Mouse (Mus musculus) myocyte (in vitro differentiated cells): ENCODE results near the gene Cwc22. TPM values are rescaled to one million over a fixed set of nuclear protein-coding genes. Genes with fewer than 3 reads are reported as not detected.

ENCODE experiments used
- H3K27me3 ChIP-seq: one replicate; pipeline ENCODE4 v1.6.1; 2011; ENCODE audit not compliant: control insufficient read depth, insufficient read depth, insufficient read length
- H3K36me3 ChIP-seq: one replicate; pipeline ENCODE4 v1.6.1; 2011; ENCODE audit not compliant: control insufficient read depth, insufficient read depth
- H3K4me2 ChIP-seq: one replicate; pipeline ENCODE4 v1.6.1; 2011; ENCODE audit warnings: low read depth, control low read depth
- H3K4me3 ChIP-seq: one replicate; pipeline ENCODE4 v1.5.1; 2011; ENCODE audit warnings: mild to moderate bottlenecking, control low read depth, moderate library complexity
- H3K79me2 ChIP-seq: one replicate; pipeline ENCODE4 v1.6.1; 2011; ENCODE audit not compliant: control insufficient read depth, insufficient read depth
- H3ac ChIP-seq: one replicate; pipeline ENCODE4 v1.6.1; 2011; ENCODE audit not compliant: control insufficient read depth, insufficient read length
- CEBPB ChIP-seq: IDR thresholded peaks from 2 replicates; pipeline ENCODE4 v1.6.1; 2011; ENCODE audit warnings: mild to moderate bottlenecking, moderate library complexity; ENCODE audit not compliant: poor library complexity, insufficient read depth, severe bottlenecking
- E2F4 ChIP-seq: IDR thresholded peaks from one replicate; pipeline ENCODE4 v1.6.1; 2011; ENCODE audit warnings: mild to moderate bottlenecking, control low read depth, moderate library complexity; ENCODE audit not compliant: insufficient read depth
- MAX ChIP-seq: IDR thresholded peaks from one replicate; pipeline ENCODE4 v1.6.1; 2011; ENCODE audit warnings: low read depth, mild to moderate bottlenecking, control low read depth
- MYOD1 ChIP-seq, 3 experiments: IDR thresholded peaks; one replicate each; pipeline ENCODE4 v1.6.1; 2011; ENCODE audit warnings: control low read depth in 2 of 3, low read depth in 2 of 3, mild to moderate bottlenecking in 2 of 3, moderate library complexity in 1 of 3; ENCODE audit not compliant: insufficient read length in 2 of 3, control insufficient read depth in 1 of 3
- MYOG ChIP-seq, 3 experiments: IDR thresholded peaks; one replicate each; pipeline ENCODE4 v1.6.1; 2011; ENCODE audit warnings: control low read depth in 2 of 3, low read depth in 2 of 3, mild to moderate bottlenecking in 2 of 3; ENCODE audit not compliant: insufficient read length in 2 of 3, control insufficient read depth in 1 of 3, insufficient read depth in 1 of 3
- POLR2A ChIP-seq: IDR thresholded peaks from one replicate; pipeline ENCODE4 v1.6.1; 2011; ENCODE audit warnings: low read depth, mild to moderate bottlenecking, control low read depth, moderate library complexity; ENCODE audit not compliant: insufficient read length
- POLR2AphosphoS2 ChIP-seq: IDR thresholded peaks from one replicate; pipeline ENCODE4 v1.6.1; 2011; ENCODE audit warnings: low read depth, control low read depth; ENCODE audit not compliant: insufficient read length
- REST ChIP-seq: IDR thresholded peaks from one replicate; pipeline ENCODE4 v1.6.1; 2011; ENCODE audit warnings: mild to moderate bottlenecking, control low read depth, moderate library complexity; ENCODE audit not compliant: insufficient read depth, insufficient read length
- SRF ChIP-seq: IDR thresholded peaks from one replicate; pipeline ENCODE4 v1.6.1; 2011; ENCODE audit warnings: low read depth; ENCODE audit not compliant: control insufficient read depth, insufficient read length
- TCF12 ChIP-seq: IDR thresholded peaks from one replicate; pipeline ENCODE4 v1.6.1; 2011; ENCODE audit warnings: mild to moderate bottlenecking, control low read depth; ENCODE audit not compliant: poor library complexity, insufficient read depth, severe bottlenecking
- TCF3 ChIP-seq: IDR thresholded peaks from one replicate; pipeline ENCODE4 v1.6.1; 2011; ENCODE audit warnings: low read depth, control low read depth; ENCODE audit not compliant: insufficient read length
- USF1 ChIP-seq: IDR thresholded peaks from one replicate; pipeline ENCODE4 v1.6.1; 2011; ENCODE audit warnings: low read depth, mild to moderate bottlenecking, control low read depth, moderate library complexity
- polyA plus RNA-seq: library from polyadenylated mRNA; unstranded; fragments of >200 nt; fragmentation: generic; extraction: Trizol; gene quantifications from one replicate; pipeline ENCODE4 v1.2.1, GENCODE M21; 2012; ENCODE audit warnings: missing spikeins

The Cwc22 gene
- polyA plus RNA-seq, 1 experiment: 8.3 TPM

DNA sequence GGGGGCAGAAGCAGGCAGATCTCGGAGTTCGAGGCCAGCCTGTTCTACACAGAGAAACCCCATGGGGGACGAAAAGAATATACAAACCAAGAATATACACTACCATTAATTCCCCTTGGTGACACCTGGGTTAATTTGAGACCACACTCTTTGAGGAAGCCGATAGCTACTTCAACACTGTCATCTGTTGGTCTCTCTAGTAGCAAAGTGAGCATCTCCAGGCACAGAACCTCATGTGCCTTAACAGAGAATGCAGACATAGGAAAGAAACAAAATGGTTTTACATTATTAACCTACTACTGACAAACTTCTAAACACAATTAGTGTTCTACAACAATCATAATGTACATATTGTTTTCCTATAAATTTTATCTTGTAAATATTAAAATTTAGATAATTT is 24.9 kb downstream of the Cwc22 start:
- Histone ChIP-seq H3K4me3 (no peak overlapping the region), H3K79me2 (no peaks in the 10 kb centered on the region), H3K36me3 (peaks cover 67% of the 10 kb centered on the region), H3K27me3 (no peaks in the 10 kb centered on the region), H3ac (no peak overlapping the region), H3K4me2 (no peak overlapping the region)
- no peak for TF ChIP-seq CEBPB
- no peak for TF ChIP-seq USF1

DNA sequence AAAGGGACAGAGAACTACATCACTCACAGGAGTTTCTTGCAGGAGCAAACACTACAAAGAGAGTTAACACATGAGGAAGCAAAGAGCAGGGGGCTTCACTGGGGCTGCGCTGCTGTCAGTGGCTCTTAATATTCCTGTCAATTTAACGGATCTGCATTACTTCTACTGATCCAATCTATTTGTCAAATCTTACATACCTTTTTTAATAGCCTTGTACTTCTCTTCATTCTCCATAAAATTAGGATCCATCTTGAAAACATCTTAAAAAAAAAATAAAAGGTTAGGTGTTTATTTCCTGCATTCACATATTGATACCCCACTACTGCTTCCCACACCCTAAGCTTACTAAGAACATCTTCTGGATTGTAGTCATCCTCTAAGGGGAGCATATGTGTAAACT is 25.6 kb downstream of the Cwc22 start:
- Histone ChIP-seq H3K4me2 (no peak overlapping the region), H3ac (no peak overlapping the region), H3K36me3 (peaks cover 73% of the 10 kb centered on the region), H3K27me3 (no peaks in the 10 kb centered on the region), H3K4me3 (no peak overlapping the region), H3K79me2 (no peaks in the 10 kb centered on the region)
- TF ChIP-seq CEBPB: no peak
- TF ChIP-seq MAX: no peak
- no peak for TF ChIP-seq MYOG (IDR thresholded peaks at IDR 0.05; ENCODE audit: control insufficient read depth in 1 of 3, insufficient read depth in 1 of 3, insufficient read length in 2 of 3, low read depth in 2 of 3)
- no peak for TF ChIP-seq USF1
- TF ChIP-seq MYOD1 (IDR thresholded peaks at IDR 0.05; ENCODE audit: control insufficient read depth in 1 of 3, insufficient read length in 2 of 3, low read depth in 2 of 3): no peak
- no peak for TF ChIP-seq POLR2A
- TF ChIP-seq E2F4: no peak
- no peak for TF ChIP-seq REST
- no peak for TF ChIP-seq SRF
- TF ChIP-seq POLR2AphosphoS2: no peak
- TF ChIP-seq TCF12: no peak
- no peak for TF ChIP-seq TCF3

DNA sequence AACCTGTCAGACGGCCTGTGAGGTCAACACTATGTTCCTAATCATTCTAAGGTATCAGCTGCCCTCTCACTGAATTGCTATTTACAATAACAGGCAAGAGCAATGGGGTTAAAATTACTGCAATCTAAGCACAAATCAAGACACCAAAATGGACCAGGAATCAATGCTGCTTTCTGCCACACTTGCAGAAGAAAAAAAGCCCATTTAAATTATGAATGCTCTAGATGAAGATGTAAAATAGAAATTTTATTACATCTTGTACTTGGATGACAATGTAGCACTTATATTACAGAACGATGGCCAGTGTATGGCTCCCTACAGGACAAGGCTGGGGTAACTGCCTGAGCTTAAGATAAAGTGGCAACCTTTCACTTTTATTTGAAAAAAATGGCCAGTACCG is 27.7 kb downstream of the Cwc22 start:
- H3K36me3 ChIP-seq: peaks cover 78% of the 10 kb centered on the region
- H3K27me3 ChIP-seq: no peaks in the 10 kb centered on the region
- H3K4me2 ChIP-seq: no peak overlapping the region
- no peak for TF ChIP-seq CEBPB
- TF ChIP-seq SRF: no peak
- no peak for TF ChIP-seq USF1
- TF ChIP-seq MYOG (IDR thresholded peaks at IDR 0.05; ENCODE audit: control insufficient read depth in 1 of 3, insufficient read depth in 1 of 3, insufficient read length in 2 of 3, low read depth in 2 of 3): no peak
- TF ChIP-seq TCF3: no peak
- no peak for TF ChIP-seq POLR2A
- no peak for TF ChIP-seq REST
- no peak overlapping the region for H3K4me3 ChIP-seq
- H3ac ChIP-seq: no peak overlapping the region
- no peaks in the 10 kb centered on the region for H3K79me2 ChIP-seq

DNA sequence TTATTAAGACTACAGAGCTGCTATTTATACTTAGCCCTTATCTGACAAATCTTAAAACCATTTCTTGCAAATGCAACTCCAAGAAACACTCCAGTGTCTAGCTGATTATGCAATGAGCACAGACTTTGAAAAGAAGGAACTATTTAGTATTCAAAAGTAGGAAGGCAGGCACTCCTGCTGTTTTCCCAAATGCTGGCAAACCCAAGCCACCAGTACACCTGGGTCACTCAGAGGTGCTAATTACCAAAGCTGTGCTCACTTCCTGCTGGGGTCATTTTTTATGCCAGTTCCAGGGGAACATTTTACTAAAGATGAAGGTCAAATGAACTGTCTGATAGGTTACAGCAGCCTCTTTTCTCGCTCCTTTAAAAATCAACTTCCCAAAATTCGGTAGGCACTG is 28.2 kb downstream of the Cwc22 start:
- no peak overlapping the region for H3K4me2 ChIP-seq
- no peak overlapping the region for H3ac ChIP-seq
- no peaks in the 10 kb centered on the region for H3K27me3 ChIP-seq
- no peak overlapping the region for H3K4me3 ChIP-seq
- H3K36me3 ChIP-seq: peaks cover 74% of the 10 kb centered on the region
- no peaks in the 10 kb centered on the region for H3K79me2 ChIP-seq
- TF ChIP-seq MAX (no peak), POLR2AphosphoS2 (no peak), USF1 (no peak), REST (no peak), TCF3 (no peak), MYOD1 (IDR thresholded peaks at IDR 0.05; ENCODE audit: control insufficient read depth in 1 of 3, insufficient read length in 2 of 3, low read depth in 2 of 3) (no peak), POLR2A (no peak), TCF12 (no peak), SRF (no peak), MYOG (IDR thresholded peaks at IDR 0.05; ENCODE audit: control insufficient read depth in 1 of 3, insufficient read depth in 1 of 3, insufficient read length in 2 of 3, low read depth in 2 of 3) (no peak), E2F4 (no peak), CEBPB (no peak)

DNA sequence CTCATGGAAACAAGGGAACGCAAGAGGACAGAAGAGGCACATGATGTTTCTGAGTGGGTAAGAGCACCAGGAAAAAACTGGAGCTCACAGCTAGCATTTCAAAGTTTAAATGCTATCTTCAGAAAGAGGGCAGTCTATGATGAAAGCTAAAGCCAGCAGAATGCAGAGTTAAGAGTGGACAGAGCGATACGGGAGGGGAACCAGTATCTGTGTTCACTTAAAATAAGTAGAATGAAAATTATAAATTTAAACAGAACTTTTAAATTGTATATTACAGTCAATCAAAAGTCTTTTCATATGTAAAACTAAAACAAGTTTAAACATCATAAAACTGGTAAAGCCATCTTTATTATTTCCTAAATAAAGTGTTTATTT is 28.8 kb downstream of the Cwc22 start:
- no peak overlapping the region for H3K4me3 ChIP-seq
- H3K36me3 ChIP-seq: peaks cover 69% of the 10 kb centered on the region
- H3K79me2 ChIP-seq: no peaks in the 10 kb centered on the region
- no peak overlapping the region for H3K4me2 ChIP-seq
- no peak overlapping the region for H3ac ChIP-seq
- TF ChIP-seq MYOG (IDR thresholded peaks at IDR 0.05; ENCODE audit: control insufficient read depth in 1 of 3, insufficient read depth in 1 of 3, insufficient read length in 2 of 3, low read depth in 2 of 3) (no peak), CEBPB (no peak), SRF (no peak), MYOD1 (IDR thresholded peaks at IDR 0.05; ENCODE audit: control insufficient read depth in 1 of 3, insufficient read length in 2 of 3, low read depth in 2 of 3) (no peak), E2F4 (no peak), POLR2AphosphoS2 (no peak), POLR2A (no peak), USF1 (no peak), TCF3 (no peak), TCF12 (no peak), MAX (no peak)
- H3K27me3 ChIP-seq: no peaks in the 10 kb centered on the region
